Mouse (Mus musculus): ENCODE data around the gene Tcea2. TPM values are rescaled to one million over a fixed set of nuclear protein-coding genes. Genes with fewer than 3 reads are reported as not detected.

The Tcea2 gene
- 9.1 and 22.7 TPM in 2 replicates for total RNA-seq (2017)

DNA sequence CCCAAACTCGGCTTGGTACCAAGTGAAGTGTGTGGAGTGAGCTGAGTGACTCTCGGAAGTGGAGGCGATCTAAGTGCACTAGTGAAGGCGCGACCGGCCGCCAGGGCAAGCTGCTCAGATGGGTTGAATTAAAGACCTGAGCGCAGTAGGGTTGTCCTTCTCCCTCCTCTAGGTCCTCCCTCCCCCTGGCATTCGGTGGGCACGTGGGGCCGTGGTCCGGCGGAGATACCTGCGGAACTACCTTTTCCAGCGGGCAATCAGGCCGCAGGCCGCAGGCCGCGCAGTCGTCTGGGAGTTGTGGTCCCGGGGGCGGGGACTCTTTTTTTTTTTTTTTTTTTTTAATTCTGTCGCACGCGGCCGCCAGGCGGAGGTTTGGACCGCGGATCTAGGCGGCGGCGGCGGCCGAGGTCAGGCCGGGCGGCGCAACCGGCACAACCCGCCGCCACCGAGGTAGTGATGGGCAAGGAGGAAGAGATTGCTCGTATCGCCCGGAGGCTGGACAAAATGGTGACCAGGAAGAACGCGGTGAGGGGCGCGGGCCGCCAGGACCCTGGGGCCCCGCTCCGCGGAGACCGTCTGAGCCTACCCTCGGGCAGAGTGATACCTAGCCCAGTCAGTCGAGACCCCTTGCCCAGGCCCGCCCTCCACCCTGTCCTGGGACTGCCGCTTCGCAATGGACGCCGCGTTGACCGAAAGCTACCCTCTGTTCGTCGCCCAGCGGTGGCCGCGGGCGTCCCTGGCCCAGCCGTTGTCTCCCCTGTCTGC, at the start of gene Tcea2:
Gene Tcea2 (plus strand): TSS at position 360 of the 765 bp plus-strand sequence.
- peak; percentile 38 to 52 for ATAC-seq (replicated peaks in 1 of 2; ENCODE audit: insufficient read depth in 1 of 2, low FRiP score in 2 of 2, low TSS enrichment in 1 of 2, low read depth in 1 of 2, poor library complexity in 2 of 2, severe bottlenecking in 2 of 2)

GRCm38 (mm10) chr2:181632624-181633023, 47.5 kb upstream of the Tcea2 start:
- ATAC-seq (replicated peaks in 1 of 2; ENCODE audit: insufficient read depth in 1 of 2, low FRiP score in 2 of 2, low TSS enrichment in 1 of 2, low read depth in 1 of 2, poor library complexity in 2 of 2, severe bottlenecking in 2 of 2), result no peak

- no peak for ATAC-seq (replicated peaks in 1 of 2; ENCODE audit: insufficient read depth in 1 of 2, low FRiP score in 2 of 2, low TSS enrichment in 1 of 2, low read depth in 1 of 2, poor library complexity in 2 of 2, severe bottlenecking in 2 of 2)
Measured at GRCm38 (mm10) chr2:181635865-181636264, 44.2 kb upstream of the Tcea2 start.

- ATAC-seq (replicated peaks in 1 of 2; ENCODE audit: insufficient read depth in 1 of 2, low FRiP score in 2 of 2, low TSS enrichment in 1 of 2, low read depth in 1 of 2, poor library complexity in 2 of 2, severe bottlenecking in 2 of 2), result peak; percentile 68 to 76; a peak in 3 of 4 replicates
Measured at GRCm38 (mm10) chr2:181644361-181644760, 35.7 kb upstream of the Tcea2 start.

- ATAC-seq (replicated peaks in 1 of 2; ENCODE audit: insufficient read depth in 1 of 2, low FRiP score in 2 of 2, low TSS enrichment in 1 of 2, low read depth in 1 of 2, poor library complexity in 2 of 2, severe bottlenecking in 2 of 2), result no peak
Measured at GRCm38 (mm10) chr2:181645666-181646065, 34.4 kb upstream of the Tcea2 start.

GRCm38 (mm10) chr2:181646626-181647472, 33.3 kb upstream of the Tcea2 start:
- ATAC-seq (replicated peaks in 1 of 2; ENCODE audit: insufficient read depth in 1 of 2, low FRiP score in 2 of 2, low TSS enrichment in 1 of 2, low read depth in 1 of 2, poor library complexity in 2 of 2, severe bottlenecking in 2 of 2), result no peak

DNA sequence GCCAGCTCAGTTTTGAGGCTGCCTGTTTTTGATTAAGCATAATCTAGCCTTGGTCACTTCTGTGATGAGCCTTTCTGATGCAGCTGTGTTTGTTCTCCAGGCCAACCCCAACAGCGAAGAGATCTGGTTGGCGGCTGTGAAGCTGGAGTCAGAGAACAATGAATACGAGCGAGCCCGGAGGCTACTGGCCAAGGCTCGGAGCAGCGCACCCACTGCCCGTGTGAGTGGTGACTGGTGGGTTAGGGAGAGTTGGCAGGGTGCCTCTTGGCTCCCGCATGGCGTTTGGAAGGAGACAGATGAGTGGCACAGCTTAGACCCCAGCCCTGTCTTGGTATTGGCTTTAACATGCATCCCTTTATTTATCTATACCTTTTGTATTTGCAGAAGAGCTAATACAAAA, 31.2 kb upstream of the Tcea2 start:
- no peak for ATAC-seq (replicated peaks in 1 of 2; ENCODE audit: insufficient read depth in 1 of 2, low FRiP score in 2 of 2, low TSS enrichment in 1 of 2, low read depth in 1 of 2, poor library complexity in 2 of 2, severe bottlenecking in 2 of 2)

DNA sequence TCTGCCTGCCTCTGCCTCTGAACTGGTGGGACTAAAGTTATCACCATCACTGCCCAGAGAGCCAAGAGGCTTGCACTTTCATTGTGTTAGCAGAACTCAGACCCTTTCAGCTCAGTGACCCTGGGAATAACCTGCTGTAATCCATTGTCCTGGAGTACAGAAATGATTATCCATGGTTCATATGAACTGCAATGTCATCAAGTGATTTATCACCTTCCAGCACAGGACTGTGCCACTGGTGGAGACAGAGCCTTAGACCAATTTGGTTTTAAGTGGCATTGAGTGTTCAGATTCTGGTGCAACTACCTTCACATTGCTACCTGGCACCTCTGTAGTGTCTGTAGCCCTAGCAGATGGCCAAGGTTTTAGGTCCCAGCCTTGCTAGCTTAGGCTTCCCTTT, 27.0 kb upstream of the Tcea2 start:
- ATAC-seq (replicated peaks in 1 of 2; ENCODE audit: insufficient read depth in 1 of 2, low FRiP score in 2 of 2, low TSS enrichment in 1 of 2, low read depth in 1 of 2, poor library complexity in 2 of 2, severe bottlenecking in 2 of 2), result no peak

- ATAC-seq (replicated peaks in 1 of 2; ENCODE audit: insufficient read depth in 1 of 2, low FRiP score in 2 of 2, low TSS enrichment in 1 of 2, low read depth in 1 of 2, poor library complexity in 2 of 2, severe bottlenecking in 2 of 2), result no peak
Measured at GRCm38 (mm10) chr2:181653523-181653922, 26.6 kb upstream of the Tcea2 start.

DNA sequence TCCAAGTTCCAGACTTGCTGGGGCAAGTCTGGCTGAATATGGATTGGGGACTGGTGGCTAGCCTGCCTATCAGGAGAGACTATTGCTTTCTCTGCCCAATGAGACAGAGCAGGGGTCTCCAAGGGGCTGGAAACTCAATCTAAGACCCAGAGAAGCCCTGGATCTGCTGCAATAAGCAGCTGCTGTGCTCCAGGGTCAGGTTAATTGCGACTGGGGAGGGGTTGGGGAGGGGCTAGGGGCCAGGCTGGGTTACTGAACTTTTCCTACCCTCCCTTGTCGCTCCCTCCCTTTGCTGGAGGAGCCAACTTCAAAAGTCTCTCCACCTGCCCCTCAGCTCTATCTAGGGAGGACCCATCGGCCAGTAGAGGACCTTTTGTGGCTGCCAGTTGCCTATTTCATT, 23.4 kb upstream of the Tcea2 start, which contains the start of gene Gm29797:
Gene Gm29797 (plus strand): TSS at position 301 of the 400 bp plus-strand sequence.
- ATAC-seq (replicated peaks in 1 of 2; ENCODE audit: insufficient read depth in 1 of 2, low FRiP score in 2 of 2, low TSS enrichment in 1 of 2, low read depth in 1 of 2, poor library complexity in 2 of 2, severe bottlenecking in 2 of 2), result no peak

- ATAC-seq (replicated peaks in 1 of 2; ENCODE audit: insufficient read depth in 1 of 2, low FRiP score in 2 of 2, low TSS enrichment in 1 of 2, low read depth in 1 of 2, poor library complexity in 2 of 2, severe bottlenecking in 2 of 2), result no peak
Measured at GRCm38 (mm10) chr2:181657441-181657840, 22.7 kb upstream of the Tcea2 start.

- ATAC-seq (replicated peaks in 1 of 2; ENCODE audit: insufficient read depth in 1 of 2, low FRiP score in 2 of 2, low TSS enrichment in 1 of 2, low read depth in 1 of 2, poor library complexity in 2 of 2, severe bottlenecking in 2 of 2), result no peak
Measured at GRCm38 (mm10) chr2:181658528-181658927, 21.6 kb upstream of the Tcea2 start.

DNA sequence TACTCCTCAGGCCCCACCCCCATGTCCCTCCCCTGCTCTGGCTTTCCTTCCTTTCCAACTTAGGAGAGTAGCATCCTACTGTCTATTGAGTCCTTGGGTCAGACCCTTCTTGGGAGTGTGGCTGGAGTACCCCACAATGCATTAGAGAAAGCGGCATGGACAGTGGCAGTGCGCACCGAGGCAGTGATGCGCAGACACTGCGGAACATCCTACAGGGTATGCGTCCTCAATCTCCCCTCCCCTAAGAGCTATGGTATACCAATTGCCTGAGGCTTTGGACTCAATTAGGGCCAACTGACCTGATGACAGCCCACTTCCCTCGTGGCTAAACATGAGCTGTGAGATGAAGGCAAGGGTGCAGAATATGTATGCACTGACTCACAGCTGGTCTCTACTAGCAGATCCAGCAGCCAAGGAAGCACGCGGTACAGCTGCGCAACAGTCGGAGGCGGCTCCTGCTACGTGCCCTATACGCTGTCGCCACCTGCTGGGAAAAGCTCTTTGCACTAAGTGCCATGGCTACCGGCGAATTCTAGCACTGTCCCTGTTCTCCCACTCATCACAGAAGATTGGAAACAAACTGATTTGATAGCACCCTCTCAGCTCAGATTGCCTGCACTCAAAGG, 21.1 kb upstream of the Tcea2 start:
- ATAC-seq (replicated peaks in 1 of 2; ENCODE audit: insufficient read depth in 1 of 2, low FRiP score in 2 of 2, low TSS enrichment in 1 of 2, low read depth in 1 of 2, poor library complexity in 2 of 2, severe bottlenecking in 2 of 2), result peak; percentile 56 to 65

- peak; percentile 89 to 90 for ATAC-seq (replicated peaks in 1 of 2; ENCODE audit: insufficient read depth in 1 of 2, low FRiP score in 2 of 2, low TSS enrichment in 1 of 2, low read depth in 1 of 2, poor library complexity in 2 of 2, severe bottlenecking in 2 of 2)
Measured at GRCm38 (mm10) chr2:181659609-181660055, 20.5 kb upstream of the Tcea2 start.

DNA sequence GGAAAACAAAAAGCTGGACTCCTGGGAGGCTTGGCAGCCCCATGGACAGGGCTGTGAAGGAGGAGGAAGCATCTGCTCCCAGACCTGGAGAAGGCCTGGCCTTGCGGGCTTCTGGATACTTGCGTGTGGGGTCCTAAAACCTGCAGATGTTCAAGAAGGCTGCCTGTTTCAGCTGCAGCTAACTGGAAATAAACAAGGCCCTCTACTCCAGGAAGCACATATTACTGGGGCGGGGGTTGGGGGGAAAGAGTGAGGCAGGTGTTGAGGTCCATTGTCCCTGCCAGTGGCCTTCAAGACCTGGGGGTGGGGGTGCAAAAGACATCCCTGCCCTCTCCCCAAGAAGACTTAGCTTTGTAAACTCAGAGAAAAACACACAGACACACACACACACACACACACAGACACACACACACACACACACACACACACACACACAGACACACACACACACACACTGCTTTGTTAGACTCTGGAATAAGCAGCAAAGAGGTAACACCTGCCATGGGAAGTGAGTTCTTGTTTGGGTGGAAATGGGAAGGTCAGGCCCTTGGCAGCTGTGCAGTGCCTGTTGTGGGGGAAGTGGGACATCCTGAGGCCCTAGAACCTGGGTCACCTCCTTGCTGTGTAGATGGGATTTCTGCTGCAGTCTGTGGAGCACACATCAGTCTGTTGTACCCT, 17.4 kb upstream of the Tcea2 start:
- no peak for ATAC-seq (replicated peaks in 1 of 2; ENCODE audit: insufficient read depth in 1 of 2, low FRiP score in 2 of 2, low TSS enrichment in 1 of 2, low read depth in 1 of 2, poor library complexity in 2 of 2, severe bottlenecking in 2 of 2)

GRCm38 (mm10) chr2:181663298-181663630, 16.8 kb upstream of the Tcea2 start:
- ATAC-seq (replicated peaks in 1 of 2; ENCODE audit: insufficient read depth in 1 of 2, low FRiP score in 2 of 2, low TSS enrichment in 1 of 2, low read depth in 1 of 2, poor library complexity in 2 of 2, severe bottlenecking in 2 of 2), result no peak

GRCm38 (mm10) chr2:181670285-181670912, 9.7 kb upstream of the Tcea2 start:
- peak; percentile 7 to 50; a peak in 2 of 4 replicates for ATAC-seq (replicated peaks in 1 of 2; ENCODE audit: insufficient read depth in 1 of 2, low FRiP score in 2 of 2, low TSS enrichment in 1 of 2, low read depth in 1 of 2, poor library complexity in 2 of 2, severe bottlenecking in 2 of 2)
